8 mouse cellular contexts compared by ENCODE assay signal in genomic region chr1:74124021-74124981, GRCm38 (mm10). TPM values are rescaled to one million over a fixed set of nuclear protein-coding genes. Genes with fewer than 3 reads are reported as not detected.
DNase-seq lines count a peak whose midpoint lies in the region; ATAC-seq and TF ChIP-seq lines count a peak whose summit lies in the region.

Gene Tns1, minus strand, starts transcription at chr1:74124449.

- peak within 1 kb of the TSS; percentile 72 for H3K9ac ChIP-seq in embryonic facial prominence, embryonic 14.5 days (ENCODE audit: low read depth, low read length)
- peak within 1 kb of the TSS; percentile 74 for H3K9ac ChIP-seq in heart, embryonic 15.5 days
- peak within 1 kb of the TSS; percentile 68 for H3K9ac ChIP-seq in kidney, postnatal 0 days (ENCODE audit: low read depth, low read length)
- peak within 1 kb of the TSS; percentile 39 for H3K9ac ChIP-seq in liver, postnatal 0 days (replicated peaks)
- H3K9ac ChIP-seq in neural tube, embryonic 12.5 days = peak within 1 kb of the TSS; percentile 63

- TF ChIP-seq CTCF in kidney, postnatal 0 days (IDR thresholded peaks at IDR 0.05; ENCODE audit: low read depth) = no peak
- no peak for TF ChIP-seq CTCF in liver, postnatal 0 days (IDR thresholded peaks at IDR 0.05; ENCODE audit: low read depth)

- H3K4me2 ChIP-seq in embryonic facial prominence, embryonic 14.5 days (ENCODE audit: low read depth, low read length) = peak within 1 kb of the TSS; percentile 88
- peak within 1 kb of the TSS; percentile 91 for H3K4me2 ChIP-seq in heart, embryonic 15.5 days
- H3K4me2 ChIP-seq in kidney, postnatal 0 days (ENCODE audit: low read length) = peak within 1 kb of the TSS; percentile 94
- H3K4me2 ChIP-seq in liver, postnatal 0 days (ENCODE audit: low read depth, low read length) = peak within 1 kb of the TSS; percentile 83
- H3K4me2 ChIP-seq in neural tube, embryonic 12.5 days (replicated peaks) = peak within 1 kb of the TSS; percentile 97

- H3K4me1 ChIP-seq in embryonic facial prominence, embryonic 14.5 days (ENCODE audit: control insufficient read depth, insufficient read depth, low read length) = no peaks in the 10 kb centered on the region
- peaks cover 42% of the 10 kb centered on the region for H3K4me1 ChIP-seq in heart, embryonic 15.5 days (replicated peaks)
- H3K4me1 ChIP-seq in kidney, postnatal 0 days (replicated peaks; ENCODE audit: insufficient read depth, low read length) = 0 out of 2 replicates have a peak, but pooled peaks cover 5% of the 10 kb centered on the region
- H3K4me1 ChIP-seq in liver, postnatal 0 days (ENCODE audit: insufficient read depth) = peaks cover 9% of the 10 kb centered on the region; the same call in 1 of the 2 replicates
- H3K4me1 ChIP-seq in neural tube, embryonic 12.5 days = peaks cover 23% of the 10 kb centered on the region

- ATAC-seq in embryonic facial prominence, embryonic 14.5 days (ENCODE audit: low read depth) = peak; percentile 76
- ATAC-seq in heart, embryonic 15.5 days (replicated peaks; ENCODE audit: insufficient number of reproducible peaks, insufficient read depth, low FRiP score, low read depth) = peak; percentile 84
- ATAC-seq in kidney, postnatal 0 days (replicated peaks; ENCODE audit: low FRiP score, low read depth) = peak; percentile 63
- ATAC-seq in liver, postnatal 0 days = peak; percentile 67
- peak; percentile 74 for ATAC-seq in neural tube, embryonic 12.5 days (ENCODE audit: low FRiP score, low read depth)

- 0 out of 2 replicates have a peak, but pooled peaks cover 6% of the 10 kb centered on the region for H3K27me3 ChIP-seq in embryonic facial prominence, embryonic 14.5 days (replicated peaks; ENCODE audit: control insufficient read depth, insufficient read depth, low read length)
- H3K27me3 ChIP-seq in heart, embryonic 15.5 days = peaks cover 5% of the 10 kb centered on the region; the same call in 1 of the 2 replicates
- H3K27me3 ChIP-seq in kidney, postnatal 0 days (ENCODE audit: insufficient read depth, low read length) = peaks cover 5% of the 10 kb centered on the region; the same call in 1 of the 2 replicates
- H3K27me3 ChIP-seq in liver, postnatal 0 days (ENCODE audit: insufficient read depth, low read length) = peaks cover 11% of the 10 kb centered on the region; the same call in 1 of the 2 replicates
- H3K27me3 ChIP-seq in neural tube, embryonic 12.5 days (replicated peaks) = peaks cover 15% of the 10 kb centered on the region; the same call in 1 of the 2 replicates

- TF ChIP-seq EP300 in liver, postnatal 0 days (IDR thresholded peaks at IDR 0.05; ENCODE audit: low read depth) = no peak

- peak within 1 kb of the TSS; percentile 49 for H3K4me3 ChIP-seq in embryonic facial prominence, embryonic 14.5 days (ENCODE audit: low read depth, low read length)
- peak within 1 kb of the TSS; percentile 64 for H3K4me3 ChIP-seq in heart, embryonic 15.5 days
- H3K4me3 ChIP-seq in kidney, postnatal 0 days (replicated peaks; ENCODE audit: low read depth, low read length) = peak within 1 kb of the TSS; percentile 52
- H3K4me3 ChIP-seq in liver, postnatal 0 days (ENCODE audit: low read depth, low read length) = peak within 1 kb of the TSS; percentile 47
- peak within 1 kb of the TSS; percentile 55 for H3K4me3 ChIP-seq in neural tube, embryonic 12.5 days

- no peaks in the 10 kb centered on the region for H3K36me3 ChIP-seq in embryonic facial prominence, embryonic 14.5 days (ENCODE audit: control insufficient read depth, insufficient read depth, low read length)
- H3K36me3 ChIP-seq in heart, embryonic 15.5 days = no peaks in the 10 kb centered on the region
- no peaks in the 10 kb centered on the region for H3K36me3 ChIP-seq in kidney, postnatal 0 days (ENCODE audit: insufficient read depth, low read length)
- no peaks in the 10 kb centered on the region for H3K36me3 ChIP-seq in liver, postnatal 0 days (replicated peaks; ENCODE audit: insufficient read depth, low read length)
- no peaks in the 10 kb centered on the region for H3K36me3 ChIP-seq in neural tube, embryonic 12.5 days

- DNase-seq in ovary, adult 18-20 months (ENCODE audit: low spot score) = peak; percentile 54
- no peak for DNase-seq in ovary, postnatal 10 days (ENCODE audit: low spot score)
- DNase-seq in embryonic facial prominence, embryonic 14.5 days (ENCODE audit: low spot score) = peak; percentile 62
- peak; percentile 54 for DNase-seq in kidney, postnatal 0 days (ENCODE audit: low spot score)
- peak; percentile 64 for DNase-seq in liver, postnatal 0 days
- peak; percentile 56 for DNase-seq in urinary bladder, postnatal 14 days (ENCODE audit: low spot score)

- H3K27ac ChIP-seq in embryonic facial prominence, embryonic 14.5 days (replicated peaks; ENCODE audit: low read depth, low read length) = no peak within 1 kb of the TSS
- peak within 1 kb of the TSS; percentile 44 for H3K27ac ChIP-seq in heart, embryonic 15.5 days
- H3K27ac ChIP-seq in kidney, postnatal 0 days = peak within 1 kb of the TSS; percentile 57
- no peak within 1 kb of the TSS for H3K27ac ChIP-seq in liver, postnatal 0 days (ENCODE audit: low read depth)
- no peak within 1 kb of the TSS for H3K27ac ChIP-seq in neural tube, embryonic 12.5 days

- WGBS in embryonic facial prominence, embryonic 14.5 days = 1% methylated on average over 42 of the region's 84 CpGs
- WGBS in heart, embryonic 15.5 days = under 1% methylated on average over 84 of the region's 84 CpGs
- WGBS in kidney, postnatal 0 days = 1% methylated on average over 83 of the region's 84 CpGs
- WGBS in liver, postnatal 0 days (ENCODE audit: insufficient replicate concordance) = under 1% methylated on average over 82 of the region's 84 CpGs
- under 1% methylated on average over 82 of the region's 84 CpGs for WGBS in neural tube, embryonic 12.5 days

- H3K9me3 ChIP-seq in embryonic facial prominence, embryonic 14.5 days (ENCODE audit: control insufficient read depth, low read length) = no peaks in the 10 kb centered on the region
- no peaks in the 10 kb centered on the region for H3K9me3 ChIP-seq in heart, embryonic 15.5 days (replicated peaks)
- H3K9me3 ChIP-seq in kidney, postnatal 0 days (replicated peaks; ENCODE audit: low read length) = no peaks in the 10 kb centered on the region
- no peaks in the 10 kb centered on the region for H3K9me3 ChIP-seq in liver, postnatal 0 days (ENCODE audit: low read length)
- no peaks in the 10 kb centered on the region for H3K9me3 ChIP-seq in neural tube, embryonic 12.5 days

RNA-seq across cellular contexts. Expression of gene Tns1, which starts in this region (rescaled TPM):
- 51.5 and 58.5 TPM in 2 replicates for polyA plus RNA-seq in embryonic facial prominence, embryonic 14.5 days (2014; fragmentation: Nextera tagmentation; extraction: Ambion mirVana)
- 121 and 140 TPM in 2 replicates for polyA plus RNA-seq in heart, embryonic 15.5 days (2015; fragmentation: Nextera tagmentation; extraction: Ambion mirVana)
- polyA plus RNA-seq in kidney, postnatal 0 days (2015; fragmentation: Nextera tagmentation; extraction: Ambion mirVana) = 65.4 and 71.8 TPM in 2 replicates
- 12.1 and 12.8 TPM in 2 replicates for polyA plus RNA-seq in liver, postnatal 0 days (2015; fragmentation: Nextera tagmentation; extraction: Ambion mirVana)
- 13.8 and 16.5 TPM in 2 replicates for polyA plus RNA-seq in neural tube, embryonic 12.5 days (2016; fragmentation: Nextera tagmentation; extraction: Ambion mirVana)

Comparison
In these comparisons a context has a peak if more than half of its experiments do, and no peak if none do; other contexts are left out.
1. H3K27ac ChIP-seq: peak in heart, embryonic 15.5 days (single experiment) and kidney, postnatal 0 days (single experiment); none in embryonic facial prominence, embryonic 14.5 days (single experiment), liver, postnatal 0 days (single experiment) and neural tube, embryonic 12.5 days (single experiment).
2. Peak in every context shown above with its lines, with median percentiles within 50 percentile points of each other: ATAC-seq, H3K4me2 ChIP-seq, H3K4me3 ChIP-seq and H3K9ac ChIP-seq.